Comparison of ENCODE assay signal across 17 mouse cellular contexts in genomic region chr5:112560869-112561499, GRCm38 (mm10). TPM values are rescaled to one million over a fixed set of nuclear protein-coding genes. Genes with fewer than 3 reads are reported as not detected.
DNase-seq lines count a peak whose midpoint lies in the region; ATAC-seq and TF ChIP-seq lines count a peak whose summit lies in the region.
"Had no signal": no experiment of that assay in that cellular context is flagged by ENCODE, and none has a peak within 500 bp of the region (broad histone marks: within the 10 kb centered on the region; RNA-seq: fewer than 3 reads in every experiment).

No protein-coding gene starts in this region.

- TF ChIP-seq CTCF in stomach, postnatal 0 days (IDR thresholded peaks at IDR 0.05; ENCODE audit: low read depth): no peak

- no peaks in the 10 kb centered on the region for H3K27me3 ChIP-seq in limb, embryonic 11.5 days (ENCODE audit: control insufficient read depth, insufficient read depth, low read length)
- peaks cover 15% of the 10 kb centered on the region; the same call in 1 of the 2 replicates for H3K27me3 ChIP-seq in limb, embryonic 10.5 days (ENCODE audit: low read depth, poor library complexity, severe bottlenecking)
- H3K27me3 ChIP-seq in hindbrain, embryonic 11.5 days (ENCODE audit: control insufficient read depth, insufficient read depth, low read length): peaks cover 3% of the 10 kb centered on the region; the same call in 1 of the 2 replicates
- peaks cover 9% of the 10 kb centered on the region for H3K27me3 ChIP-seq in midbrain, embryonic 13.5 days
- H3K27me3 ChIP-seq in liver, embryonic 12.5 days (replicated peaks): peaks cover 6% of the 10 kb centered on the region; the same call in 1 of the 2 replicates
- no peaks in the 10 kb centered on the region for H3K27me3 ChIP-seq in stomach, postnatal 0 days (ENCODE audit: control insufficient read depth, insufficient read depth, low read length)

- no peak overlapping the region for H3K27ac ChIP-seq in limb, embryonic 11.5 days (replicated peaks; ENCODE audit: low read depth, low read length)
- no peak overlapping the region for H3K27ac ChIP-seq in limb, embryonic 10.5 days
- H3K27ac ChIP-seq in hindbrain, embryonic 11.5 days (ENCODE audit: low read depth, low read length): peak overlapping the region; percentile 51
- peak overlapping the region; percentile 64 for H3K27ac ChIP-seq in midbrain, embryonic 13.5 days
- H3K27ac ChIP-seq in liver, embryonic 12.5 days: no peak overlapping the region
- H3K27ac ChIP-seq in stomach, postnatal 0 days (replicated peaks): no peak overlapping the region
- H3K27ac ChIP-seq: kidney, postnatal 0 days; lung, embryonic 15.5 days had no signal

- TF ChIP-seq EP300 in stomach, postnatal 0 days (optimal IDR thresholded peaks at IDR 0.05): no peak

- no peaks in the 10 kb centered on the region for H3K4me1 ChIP-seq in limb, embryonic 11.5 days (ENCODE audit: control insufficient read depth, insufficient read depth, low read length)
- H3K4me1 ChIP-seq in limb, embryonic 10.5 days: peaks cover 9% of the 10 kb centered on the region; the same call in 1 of the 2 replicates
- peaks cover 6% of the 10 kb centered on the region; the same call in 1 of the 2 replicates for H3K4me1 ChIP-seq in hindbrain, embryonic 11.5 days (replicated peaks; ENCODE audit: control insufficient read depth, insufficient read depth, low read length)
- peaks cover 47% of the 10 kb centered on the region for H3K4me1 ChIP-seq in midbrain, embryonic 13.5 days (replicated peaks)
- no peaks in the 10 kb centered on the region for H3K4me1 ChIP-seq in liver, embryonic 12.5 days
- H3K4me1 ChIP-seq in stomach, postnatal 0 days (replicated peaks; ENCODE audit: control insufficient read depth, insufficient read depth): no peaks in the 10 kb centered on the region
- H3K4me1 ChIP-seq: lung, embryonic 15.5 days had no signal

- H3K4me3 ChIP-seq in limb, embryonic 11.5 days (ENCODE audit: low read depth, low read length): no peak overlapping the region
- H3K4me3 ChIP-seq in limb, embryonic 10.5 days: no peak overlapping the region
- no peak overlapping the region for H3K4me3 ChIP-seq in hindbrain, embryonic 11.5 days (ENCODE audit: low read depth, low read length)
- no peak overlapping the region for H3K4me3 ChIP-seq in midbrain, embryonic 13.5 days (replicated peaks)
- H3K4me3 ChIP-seq in liver, embryonic 12.5 days: no peak overlapping the region
- H3K4me3 ChIP-seq in stomach, postnatal 0 days (ENCODE audit: low read depth, low read length): no peak overlapping the region
- H3K4me3 ChIP-seq: lung, embryonic 15.5 days had no signal

- ATAC-seq in limb, embryonic 11.5 days (ENCODE audit: insufficient number of reproducible peaks, low FRiP score, low TSS enrichment, low read depth): no peak
- peak; percentile 64 for ATAC-seq in hindbrain, embryonic 11.5 days (ENCODE audit: low FRiP score)
- peak; percentile 84 for ATAC-seq in midbrain, embryonic 13.5 days
- ATAC-seq in liver, embryonic 12.5 days: no peak
- no peak; the same call in 1 of the 2 replicates for ATAC-seq in stomach, postnatal 0 days (ENCODE audit: low FRiP score, low TSS enrichment)

- no peak overlapping the region for H3K9ac ChIP-seq in limb, embryonic 11.5 days (ENCODE audit: low read length)
- H3K9ac ChIP-seq in hindbrain, embryonic 11.5 days (ENCODE audit: low read depth, low read length): no peak overlapping the region
- H3K9ac ChIP-seq in midbrain, embryonic 13.5 days (replicated peaks): no peak overlapping the region
- H3K9ac ChIP-seq in liver, embryonic 12.5 days: no peak overlapping the region
- H3K9ac ChIP-seq in stomach, postnatal 0 days (ENCODE audit: low read length): no peak overlapping the region
- H3K9ac ChIP-seq: lung, embryonic 15.5 days had no signal

- no peaks in the 10 kb centered on the region for H3K9me3 ChIP-seq in limb, embryonic 11.5 days (ENCODE audit: control insufficient read depth, low read length)
- H3K9me3 ChIP-seq in limb, embryonic 10.5 days (replicated peaks): no peaks in the 10 kb centered on the region
- H3K9me3 ChIP-seq in hindbrain, embryonic 11.5 days (ENCODE audit: control insufficient read depth, low read length): no peaks in the 10 kb centered on the region
- H3K9me3 ChIP-seq in midbrain, embryonic 13.5 days: no peaks in the 10 kb centered on the region
- no peaks in the 10 kb centered on the region for H3K9me3 ChIP-seq in liver, embryonic 12.5 days (replicated peaks)
- no peaks in the 10 kb centered on the region for H3K9me3 ChIP-seq in stomach, postnatal 0 days (ENCODE audit: control insufficient read depth, low read length)
- H3K9me3 ChIP-seq: lung, embryonic 15.5 days had no signal

- H3K4me2 ChIP-seq in limb, embryonic 11.5 days (ENCODE audit: low read depth, severe bottlenecking): no peak overlapping the region
- H3K4me2 ChIP-seq in hindbrain, embryonic 11.5 days (replicated peaks; ENCODE audit: low read depth, low read length): no peak overlapping the region
- peak overlapping the region; percentile 19; the same call in 1 of the 2 replicates for H3K4me2 ChIP-seq in midbrain, embryonic 13.5 days (replicated peaks)
- no peak overlapping the region for H3K4me2 ChIP-seq in liver, embryonic 12.5 days
- H3K4me2 ChIP-seq in stomach, postnatal 0 days (replicated peaks; ENCODE audit: low read depth): no peak overlapping the region
- H3K4me2 ChIP-seq: lung, embryonic 15.5 days had no signal

- peak; percentile 26 for DNase-seq in limb, embryonic 11.5 days (ENCODE audit: low spot score)
- no peak for DNase-seq in limb, embryonic 10.5 days (ENCODE audit: low spot score)
- DNase-seq in hindbrain, embryonic 11.5 days (ENCODE audit: low spot score): no peak
- DNase-seq in retina, embryonic 14.5 days (ENCODE audit: low spot score): peak; percentile 39
- DNase-seq in spleen, adult 12 weeks (ENCODE audit: low spot score): no peak
- DNase-seq in stomach, postnatal 0 days (ENCODE audit: low spot score): no peak
- DNase-seq: adrenal gland, adult 8-10 months; B cell, adult 2 months; cerebellum, adult 9-10 months; gastrocnemius, postnatal 14 days; liver; right cerebral cortex, postnatal 14 days; thymus, adult 2 months had no signal

- H3K36me3 ChIP-seq in limb, embryonic 11.5 days (ENCODE audit: control insufficient read depth, insufficient read depth, low read length): no peaks in the 10 kb centered on the region
- no peaks in the 10 kb centered on the region for H3K36me3 ChIP-seq in limb, embryonic 10.5 days
- no peaks in the 10 kb centered on the region for H3K36me3 ChIP-seq in hindbrain, embryonic 11.5 days (ENCODE audit: control insufficient read depth, insufficient read depth, low read length)
- no peaks in the 10 kb centered on the region; the same call in 1 of the 2 replicates for H3K36me3 ChIP-seq in midbrain, embryonic 13.5 days
- H3K36me3 ChIP-seq in liver, embryonic 12.5 days: no peaks in the 10 kb centered on the region
- H3K36me3 ChIP-seq in stomach, postnatal 0 days (ENCODE audit: control insufficient read depth, insufficient read depth, low read length): no peaks in the 10 kb centered on the region
- H3K36me3 ChIP-seq: lung, embryonic 15.5 days had no signal

- 47% methylated on average over 15 of the region's 15 CpGs for WGBS in limb, embryonic 11.5 days
- 64% methylated on average over 15 of the region's 15 CpGs for WGBS in limb, embryonic 10.5 days
- WGBS in hindbrain, embryonic 11.5 days: 46% methylated on average over 15 of the region's 15 CpGs
- 22% methylated on average over 15 of the region's 15 CpGs for WGBS in midbrain, embryonic 13.5 days
- 68% methylated on average over 15 of the region's 15 CpGs for WGBS in liver, embryonic 12.5 days (ENCODE audit: insufficient replicate concordance)
- 64% methylated on average over 15 of the region's 15 CpGs for whole genome bisulfite sequencing in stomach, postnatal 0 days

RNA-seq across cellular contexts. Expression of gene Sez6l, which starts 16.0 kb away (rescaled TPM):
- 0.13 and 0.21 TPM in 2 replicates for polyA plus RNA-seq in limb, embryonic 11.5 days (2014; fragmentation: Nextera tagmentation; extraction: Ambion mirVana)
- polyA plus RNA-seq in limb, embryonic 10.5 days (2016; fragmentation: Nextera tagmentation; extraction: Ambion mirVana): 0.09 and 0.16 TPM in 2 replicates
- 4.9 and 5.1 TPM in 2 replicates for polyA plus RNA-seq in hindbrain, embryonic 11.5 days (2014; fragmentation: Nextera tagmentation; extraction: Ambion mirVana)
- polyA plus RNA-seq in midbrain, embryonic 13.5 days (2015; fragmentation: Nextera tagmentation; extraction: Ambion mirVana): 41.6 and 42.0 TPM in 2 replicates
- 0.06 and 0.10 TPM in 2 replicates for polyA plus RNA-seq in liver, embryonic 12.5 days (2016; fragmentation: Nextera tagmentation; extraction: Ambion mirVana)
- polyA plus RNA-seq in stomach, postnatal 0 days (2015; fragmentation: Nextera tagmentation; extraction: Ambion mirVana): 0.42 and 0.47 TPM in 2 replicates

Comparison
In these comparisons a context has a peak if more than half of its experiments do, and no peak if none do; other contexts are left out.
1. DNase-seq: peak in limb, embryonic 11.5 days (single experiment) and retina, embryonic 14.5 days (single experiment); none in limb, embryonic 10.5 days (single experiment), hindbrain, embryonic 11.5 days (single experiment), spleen, adult 12 weeks (single experiment) and stomach, postnatal 0 days (single experiment).
2. ATAC-seq: peak in hindbrain, embryonic 11.5 days (single experiment) and midbrain, embryonic 13.5 days (single experiment); none in limb, embryonic 11.5 days (single experiment), liver, embryonic 12.5 days (single experiment) and stomach, postnatal 0 days (single experiment).
3. H3K27ac ChIP-seq: peak in hindbrain, embryonic 11.5 days (single experiment) and midbrain, embryonic 13.5 days (single experiment); none in limb, embryonic 11.5 days (single experiment), limb, embryonic 10.5 days (single experiment), liver, embryonic 12.5 days (single experiment) and stomach, postnatal 0 days (single experiment).